Mouse (Mus musculus) erythroblast, embryonic 14.5 days (primary cell): ENCODE measurements around the gene Pnrc2. TPM values are rescaled to one million over a fixed set of nuclear protein-coding genes. Genes with fewer than 3 reads are reported as not detected.

Experiments
- H3K27me3 ChIP-seq: 2 replicates; pipeline ENCODE4 v1.6.1; 2012; ENCODE audit warnings: inconsistent platforms; ENCODE audit not compliant: control insufficient read depth
- H3K36me3 ChIP-seq: 2 replicates; pipeline ENCODE4 v1.6.1; 2012; ENCODE audit warnings: mild to moderate bottlenecking, inconsistent platforms; ENCODE audit not compliant: control insufficient read depth
- H3K4me1 ChIP-seq: 2 replicates; pipeline ENCODE4 v1.6.1; 2012; ENCODE audit warnings: inconsistent platforms; ENCODE audit not compliant: control insufficient read depth
- H3K4me3 ChIP-seq: replicated peaks from 2 replicates; pipeline ENCODE3; 2012; ENCODE audit warnings: moderate library complexity, mild to moderate bottlenecking, inconsistent platforms
- H3K9me3 ChIP-seq: 2 replicates; pipeline ENCODE4 v1.6.1; 2012; ENCODE audit warnings: low read length, inconsistent platforms, mixed read lengths; ENCODE audit not compliant: control insufficient read depth
- GATA1 ChIP-seq: IDR thresholded peaks from 2 replicates; pipeline ENCODE4 v1.6.1; 2012; ENCODE audit warnings: low read length, inconsistent platforms, mixed read lengths
- TAL1 ChIP-seq: IDR thresholded peaks from 3 replicates; pipeline ENCODE4 v1.6.1; 2012; ENCODE audit warnings: low read length, inconsistent platforms, mixed read lengths
- polyA plus RNA-seq: library from polyadenylated mRNA; stranded (reverse); fragments of >175 nt; gene quantifications from 2 replicates; pipeline ENCODE4 v1.2.3, GENCODE M21; 2012

Gene Pnrc2
- polyA plus RNA-seq, 1 experiment: 1.0 TPM

DNA sequence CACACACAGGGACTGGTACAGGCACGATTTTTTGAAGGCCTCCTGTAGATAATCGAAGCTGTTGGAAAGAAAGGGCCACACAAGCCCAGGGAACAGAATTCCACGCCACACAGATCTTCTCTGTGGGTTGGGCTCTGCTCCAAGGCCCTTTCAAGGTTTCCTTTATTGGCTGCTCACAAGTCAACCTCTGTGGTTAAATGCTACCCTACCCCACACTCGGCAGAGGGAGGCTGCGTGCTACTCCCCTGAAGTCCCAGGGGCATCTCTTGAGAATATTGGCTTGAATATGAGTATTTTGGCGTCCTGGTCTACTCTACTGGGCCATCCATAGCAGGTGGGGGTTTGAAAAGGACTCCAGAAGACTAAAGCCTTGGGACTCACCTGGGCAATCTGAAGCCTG, 22.5 kb upstream of the Pnrc2 start:
- no peaks in the 10 kb centered on the region for H3K27me3 ChIP-seq
- peaks cover 67% of the 10 kb centered on the region for H3K4me1 ChIP-seq
- TF ChIP-seq GATA1: no peak
- TF ChIP-seq TAL1: no peak
- no peaks in the 10 kb centered on the region for H3K36me3 ChIP-seq
- H3K9me3 ChIP-seq: no peaks in the 10 kb centered on the region
- peak overlapping the region; percentile 27 for H3K4me3 ChIP-seq

DNA sequence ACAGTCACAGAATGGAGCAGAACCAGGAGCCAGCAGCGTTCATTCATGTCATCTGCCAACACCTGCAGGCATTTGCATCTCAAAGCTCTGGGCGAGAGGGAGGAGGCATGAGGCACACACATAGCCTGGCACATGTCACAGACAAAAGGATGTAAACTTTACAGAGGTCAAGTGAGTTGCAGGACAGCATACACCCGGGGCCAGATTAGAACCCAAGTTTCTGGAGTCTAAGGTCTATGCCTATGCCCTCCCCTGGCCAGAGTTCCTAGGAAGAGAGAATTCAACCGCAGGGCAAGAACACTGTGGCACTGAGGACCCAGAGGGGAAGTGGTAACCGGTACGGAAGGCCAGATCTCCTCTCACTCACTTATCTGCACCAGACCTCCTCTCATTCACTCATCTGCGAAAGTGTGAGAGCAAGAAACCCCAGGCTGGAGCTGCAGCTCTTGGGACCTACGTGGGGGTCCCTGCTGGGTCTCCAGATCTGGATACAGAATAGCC, 21.5 kb upstream of the Pnrc2 start, which contains the start of gene Cnr2:
Gene Cnr2, plus strand, starts transcription at position 324 of the 501 bp plus-strand sequence.
- H3K9me3 ChIP-seq: no peaks in the 10 kb centered on the region
- H3K4me3 ChIP-seq: peak within 1 kb of the TSS; percentile 27
- H3K36me3 ChIP-seq: no peaks in the 10 kb centered on the region
- H3K4me1 ChIP-seq: peaks cover 67% of the 10 kb centered on the region
- no peak for TF ChIP-seq GATA1
- no peak for TF ChIP-seq TAL1
- no peaks in the 10 kb centered on the region for H3K27me3 ChIP-seq

DNA sequence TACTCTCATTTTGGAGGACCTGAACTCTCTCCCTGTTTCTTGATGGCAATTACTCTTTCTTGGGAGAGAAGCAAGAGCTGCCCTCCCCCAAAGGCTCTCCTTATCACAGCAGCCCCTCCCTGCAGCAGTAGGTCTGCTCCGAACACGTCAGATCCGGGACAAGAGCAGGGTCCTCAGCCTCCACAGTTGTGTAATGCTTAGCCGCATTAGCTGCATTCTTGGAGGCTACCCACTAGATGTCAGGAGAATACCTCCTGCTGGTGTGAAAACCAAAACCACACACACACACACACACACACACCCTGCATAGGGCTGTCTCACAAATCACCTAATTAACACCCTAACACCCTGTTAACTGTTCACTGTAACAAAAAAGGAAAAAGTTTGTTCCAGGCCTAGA, 19.2 kb upstream of the Pnrc2 start:
- no peak for TF ChIP-seq TAL1
- no peak for TF ChIP-seq GATA1
- peaks cover 57% of the 10 kb centered on the region for H3K4me1 ChIP-seq
- H3K36me3 ChIP-seq: no peaks in the 10 kb centered on the region
- no peak overlapping the region for H3K4me3 ChIP-seq
- H3K27me3 ChIP-seq: no peaks in the 10 kb centered on the region
- no peaks in the 10 kb centered on the region for H3K9me3 ChIP-seq

GRCm38 (mm10) chr4:135891539-135891938, 17.9 kb upstream of the Pnrc2 start:
- H3K4me3 ChIP-seq: no peak overlapping the region
- TF ChIP-seq GATA1 (no peak), TAL1 (no peak)
- H3K4me1 ChIP-seq: peaks cover 44% of the 10 kb centered on the region
- no peaks in the 10 kb centered on the region for H3K36me3 ChIP-seq
- no peaks in the 10 kb centered on the region for H3K9me3 ChIP-seq
- H3K27me3 ChIP-seq: no peaks in the 10 kb centered on the region

GRCm38 (mm10) chr4:135889884-135890283, 16.2 kb upstream of the Pnrc2 start:
- TF ChIP-seq GATA1: no peak
- Histone ChIP-seq H3K9me3 (no peaks in the 10 kb centered on the region), H3K4me3 (no peak overlapping the region), H3K27me3 (no peaks in the 10 kb centered on the region), H3K36me3 (no peaks in the 10 kb centered on the region), H3K4me1 (peaks cover 27% of the 10 kb centered on the region)

GRCm38 (mm10) chr4:135889146-135889883, 15.7 kb upstream of the Pnrc2 start:
- H3K27me3 ChIP-seq: no peaks in the 10 kb centered on the region
- H3K4me1 ChIP-seq: peaks cover 22% of the 10 kb centered on the region

GRCm38 (mm10) chr4:135888448-135889057, 14.9 kb upstream of the Pnrc2 start:
- no peak overlapping the region for H3K4me3 ChIP-seq
- no peaks in the 10 kb centered on the region for H3K36me3 ChIP-seq
- H3K9me3 ChIP-seq: no peaks in the 10 kb centered on the region
- TF ChIP-seq TAL1 (no peak), GATA1 (no peak)
- peaks cover 21% of the 10 kb centered on the region for H3K4me1 ChIP-seq
- no peaks in the 10 kb centered on the region for H3K27me3 ChIP-seq

More at GRCm38 (mm10) chr4:135889146-135889883, 15.7 kb upstream of the Pnrc2 start:
- no peak for TF ChIP-seq GATA1
- TF ChIP-seq TAL1: no peak
- no peak overlapping the region for H3K4me3 ChIP-seq
- H3K36me3 ChIP-seq: no peaks in the 10 kb centered on the region
- no peaks in the 10 kb centered on the region for H3K9me3 ChIP-seq

GRCm38 (mm10) chr4:135886184-135886583, 12.5 kb upstream of the Pnrc2 start:
- H3K27me3 ChIP-seq: peaks cover 2% of the 10 kb centered on the region; the same call in 1 of the 2 replicates
- TF ChIP-seq TAL1: no peak
- TF ChIP-seq GATA1: no peak
- peaks cover 11% of the 10 kb centered on the region for H3K4me1 ChIP-seq
- H3K4me3 ChIP-seq: no peak overlapping the region
- H3K36me3 ChIP-seq: no peaks in the 10 kb centered on the region
- H3K9me3 ChIP-seq: no peaks in the 10 kb centered on the region

- Histone ChIP-seq H3K4me3 (no peak overlapping the region), H3K27me3 (peaks cover 2% of the 10 kb centered on the region; the same call in 1 of the 2 replicates), H3K9me3 (no peaks in the 10 kb centered on the region), H3K4me1 (peaks cover 11% of the 10 kb centered on the region), H3K36me3 (no peaks in the 10 kb centered on the region)
- TF ChIP-seq TAL1 (no peak), GATA1 (no peak)
Measured at GRCm38 (mm10) chr4:135885676-135886075, 12.0 kb upstream of the Pnrc2 start.
